In genomic region chr6:136808014-136808417, GRCm38 (mm10) we compare ENCODE assay signal across 8 mouse cellular contexts. TPM values are rescaled to one million over a fixed set of nuclear protein-coding genes. Genes with fewer than 3 reads are reported as not detected.
DNase-seq lines count a peak whose midpoint lies in the region; ATAC-seq lines count a peak whose summit lies in the region.

TSS of gene H2afj (plus strand) at chr6:136808244.

- peak; percentile 67 for ATAC-seq in inflammation-experienced regulatory T-cells, adult 6 months
- peak; percentile 62 for ATAC-seq in megakaryocyte-erythroid progenitor cell, adult 5-6 weeks (replicated peaks; ENCODE audit: low FRiP score, low TSS enrichment, poor library complexity, severe bottlenecking)

- intact Hi-C loops in gastrocnemius, postnatal 14 days (cut with DNase I; ENCODE audit: low total_unique reads), result no loop called here
- intact Hi-C loops in left cerebral cortex, postnatal 10 days (cut with DNase I), result no loop called here

- peak; percentile 98 to 99 for DNase-seq in adrenal gland, adult (ENCODE audit: inconsistent age in 2 of 2, low spot score in 1 of 2)
- DNase-seq in embryo, embryonic 10.5 days (ENCODE audit: low spot score), result peak; percentile 96
- peak; percentile 98 for DNase-seq in gastrocnemius, postnatal 14 days
- peak; percentile 97 to 98 for DNase-seq in left cerebral cortex, postnatal 10 days (ENCODE audit: extremely low spot score in 1 of 2, low spot score in 2 of 2)
- peak; percentile 98 for DNase-seq in right cerebral cortex, postnatal 25 days
- peak; percentile 98 to 99 for DNase-seq in urinary bladder, postnatal 4 days (ENCODE audit: low spot score in 2 of 2)

RNA-seq across cellular contexts. Expression of gene H2afj, which starts in this region (rescaled TPM):
- total RNA-seq in gastrocnemius, postnatal 14 days (2021), result 10 to 100 TPM; 12.7 to 18.5 TPM
- 100 to 1,000 TPM; 112 to 120 (median 112) TPM for polyA plus RNA-seq in inflammation-experienced regulatory T-cells, adult 6 months (2017; shearing (Covaris generic))
- total RNA-seq in left cerebral cortex, postnatal 10 days (2021), result 10 to 100 TPM; 45.5 to 48.8 TPM
- total RNA-seq in megakaryocyte-erythroid progenitor cell, adult 5-6 weeks (2014; fragmentation: Nextera tagmentation), result 38.7 and 39.4 TPM in 2 replicates
- total RNA-seq in megakaryocyte-erythroid progenitor cell, adult 5-6 weeks (2017), result 43.2 and 73.2 TPM in 2 replicates

Comparison
In these comparisons a context has a peak if more than half of its experiments do, and no peak if none do; other contexts are left out.
1. Peak in every context shown above with its lines: DNase-seq and ATAC-seq.